Mouse (Mus musculus): ENCODE results near the gene Sit1. TPM values are rescaled to one million over a fixed set of nuclear protein-coding genes. Genes with fewer than 3 reads are reported as not detected.

Gene Sit1
- not detected for polyA plus RNA-seq (2012; fragmentation: generic; extraction: Trizol)
- long read RNA-seq, experiment 1: 0 reads
- long read RNA-seq, experiment 2: 0 reads

DNA sequence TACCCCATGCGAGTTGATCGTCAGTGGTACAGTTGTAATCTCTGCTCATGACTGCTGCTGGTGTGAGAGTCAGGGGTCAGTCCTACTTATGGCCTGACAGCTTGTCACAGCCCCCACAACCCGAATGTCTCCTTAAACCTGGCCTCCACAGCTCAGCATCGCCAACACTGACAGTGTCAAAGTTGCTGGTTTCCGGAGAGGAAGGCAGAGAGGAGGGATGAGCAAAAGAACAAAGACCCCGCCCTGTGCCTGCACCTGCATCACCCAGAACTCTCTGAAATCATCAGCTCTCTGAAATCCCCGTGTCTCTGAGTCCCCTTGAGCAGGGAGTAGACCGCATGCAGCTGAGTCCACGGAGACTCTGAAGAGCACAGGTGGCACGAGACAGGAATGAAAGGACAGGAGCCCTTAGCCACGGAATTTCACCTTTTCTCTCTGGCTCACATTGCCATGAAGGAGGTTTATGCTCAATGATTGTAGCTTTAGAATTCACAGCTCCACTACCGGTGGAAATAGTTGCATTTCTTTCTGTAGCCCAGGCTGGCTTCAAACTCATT lies at the start of gene Sit1:
Gene Sit1 (minus strand): TSS at position 200 of the 557 bp plus-strand sequence.
- H3K79me3 ChIP-seq (ENCODE audit: low read depth): no peaks in the 10 kb centered on the region
- H3K27me3 ChIP-seq (ENCODE audit: control insufficient read depth, insufficient read depth, insufficient read length): no peaks in the 10 kb centered on the region
- TF ChIP-seq USF1 (IDR thresholded peaks at IDR 0.05; ENCODE audit: low read depth) (no peak), MYOD1 (IDR thresholded peaks at IDR 0.05; ENCODE audit: control insufficient read depth, insufficient read length, low read depth) (no peak), MAX (IDR thresholded peaks at IDR 0.05) (no peak), CTCF (IDR thresholded peaks at IDR 0.05; ENCODE audit: control insufficient read depth, insufficient read depth, insufficient read length) (no peak), FOSL1 (IDR thresholded peaks at IDR 0.05; ENCODE audit: insufficient read depth, low read length, poor library complexity, severe bottlenecking) (no peak), CEBPB (IDR thresholded peaks at IDR 0.05; ENCODE audit: low read depth) (no peak), MYOG (IDR thresholded peaks at IDR 0.05; ENCODE audit: control insufficient read depth, extremely low read depth, insufficient read length) (no peak)
- no peak within 1 kb of the TSS for H3K4me3 ChIP-seq (ENCODE audit: insufficient read depth, poor library complexity, severe bottlenecking)
- H3K36me3 ChIP-seq (ENCODE audit: control insufficient read depth, insufficient read depth): no peaks in the 10 kb centered on the region
- H3ac ChIP-seq (ENCODE audit: control insufficient read depth, insufficient read length, low read depth): no peak within 1 kb of the TSS
- no peaks in the 10 kb centered on the region for H3K79me2 ChIP-seq (ENCODE audit: control insufficient read depth, insufficient read depth)

DNA sequence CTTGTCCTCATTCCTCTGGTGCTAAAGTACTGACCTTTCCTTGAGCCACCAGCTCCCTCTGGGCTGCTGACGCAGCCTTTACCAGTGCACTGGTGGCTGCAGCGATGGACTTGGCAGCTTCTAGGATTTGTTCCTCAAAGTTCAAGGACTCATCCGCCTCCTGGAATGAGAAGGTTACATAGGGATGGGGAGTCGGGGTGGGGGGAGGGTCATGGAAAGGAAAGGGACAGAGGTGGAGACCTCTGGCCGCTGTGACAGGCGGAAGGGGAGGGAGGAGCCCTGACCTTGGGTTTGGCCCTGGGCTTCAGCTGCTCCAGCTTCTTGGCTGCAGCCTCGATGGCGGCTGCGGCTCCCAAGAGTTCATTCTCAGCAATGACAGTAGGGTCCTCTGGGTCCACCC lies 49.7 kb upstream of the Sit1 start:
- Histone ChIP-seq H3K4me3 (ENCODE audit: insufficient read depth, poor library complexity, severe bottlenecking) (no peak overlapping the region), H3K79me2 (ENCODE audit: control insufficient read depth, insufficient read depth) (no peaks in the 10 kb centered on the region), H3K79me3 (ENCODE audit: low read depth) (no peaks in the 10 kb centered on the region), H3ac (ENCODE audit: control insufficient read depth, insufficient read length, low read depth) (no peak overlapping the region), H3K36me3 (ENCODE audit: control insufficient read depth, insufficient read depth) (peaks cover 85% of the 10 kb centered on the region), H3K27me3 (ENCODE audit: control insufficient read depth, insufficient read depth, insufficient read length) (no peaks in the 10 kb centered on the region)
- no peak for TF ChIP-seq CTCF (IDR thresholded peaks at IDR 0.05; ENCODE audit: control insufficient read depth, insufficient read depth, insufficient read length)
- no peak for TF ChIP-seq FOSL1 (IDR thresholded peaks at IDR 0.05; ENCODE audit: insufficient read depth, low read length, poor library complexity, severe bottlenecking)
- TF ChIP-seq MYOG (IDR thresholded peaks at IDR 0.05; ENCODE audit: control insufficient read depth, extremely low read depth, insufficient read length): no peak
- no peak for TF ChIP-seq MAX (IDR thresholded peaks at IDR 0.05)
- TF ChIP-seq USF1 (IDR thresholded peaks at IDR 0.05; ENCODE audit: low read depth): no peak
- TF ChIP-seq CEBPB (IDR thresholded peaks at IDR 0.05; ENCODE audit: low read depth): no peak
- no peak for TF ChIP-seq MYOD1 (IDR thresholded peaks at IDR 0.05; ENCODE audit: control insufficient read depth, insufficient read length, low read depth)

DNA sequence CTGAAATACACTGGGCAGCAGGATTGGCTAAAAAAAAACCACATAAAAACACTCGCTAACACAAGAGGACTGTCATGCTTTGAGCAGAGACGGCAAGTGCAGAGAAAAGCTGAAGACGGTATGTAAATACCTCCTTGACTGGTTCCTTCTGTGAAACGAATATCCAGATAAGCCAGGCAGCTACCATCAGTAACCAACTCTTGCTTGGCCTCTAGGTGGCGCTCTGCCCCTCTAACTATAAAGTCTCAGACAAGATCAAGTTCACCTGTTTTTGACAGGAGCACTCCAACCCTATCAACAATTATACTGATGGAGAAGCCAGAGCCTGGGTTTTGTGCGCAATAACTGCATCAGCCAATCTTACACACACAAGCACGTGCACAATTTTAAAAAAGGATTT lies 47.0 kb upstream of the Sit1 start:
- H3K79me2 ChIP-seq (ENCODE audit: control insufficient read depth, insufficient read depth): no peaks in the 10 kb centered on the region
- no peak overlapping the region for H3K4me3 ChIP-seq (ENCODE audit: insufficient read depth, poor library complexity, severe bottlenecking)
- peaks cover 58% of the 10 kb centered on the region for H3K36me3 ChIP-seq (ENCODE audit: control insufficient read depth, insufficient read depth)
- no peaks in the 10 kb centered on the region for H3K79me3 ChIP-seq (ENCODE audit: low read depth)
- peak; percentile 44 for TF ChIP-seq CTCF (IDR thresholded peaks at IDR 0.05; ENCODE audit: control insufficient read depth, insufficient read depth, insufficient read length)
- no peak for TF ChIP-seq CEBPB (IDR thresholded peaks at IDR 0.05; ENCODE audit: low read depth)
- H3ac ChIP-seq (ENCODE audit: control insufficient read depth, insufficient read length, low read depth): no peak overlapping the region
- no peaks in the 10 kb centered on the region for H3K27me3 ChIP-seq (ENCODE audit: control insufficient read depth, insufficient read depth, insufficient read length)

DNA sequence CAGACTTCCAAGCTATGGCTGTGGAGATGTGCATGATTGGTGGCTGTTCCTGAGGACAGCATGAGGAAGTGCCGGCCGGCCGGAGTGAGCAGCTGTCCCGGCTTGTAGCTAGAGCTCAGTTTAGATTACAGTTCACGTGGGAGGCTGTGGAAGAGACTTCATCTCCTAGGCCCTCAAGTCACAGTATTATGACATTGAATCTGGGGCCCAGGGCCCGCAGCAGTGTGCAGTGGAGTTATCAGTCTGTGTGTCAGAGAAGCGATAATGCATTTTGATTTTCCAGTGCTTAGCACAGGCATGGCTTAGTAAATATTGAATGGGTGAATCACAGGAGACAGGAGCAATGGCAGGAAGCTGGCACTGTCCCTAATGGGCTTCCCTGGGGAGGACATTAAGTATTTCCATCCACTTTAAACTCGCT lies 46.6 kb upstream of the Sit1 start:
- H3K79me3 ChIP-seq (ENCODE audit: low read depth): no peaks in the 10 kb centered on the region
- no peaks in the 10 kb centered on the region for H3K79me2 ChIP-seq (ENCODE audit: control insufficient read depth, insufficient read depth)
- peaks cover 53% of the 10 kb centered on the region for H3K36me3 ChIP-seq (ENCODE audit: control insufficient read depth, insufficient read depth)
- H3K27me3 ChIP-seq (ENCODE audit: control insufficient read depth, insufficient read depth, insufficient read length): no peaks in the 10 kb centered on the region
- no peak overlapping the region for H3K4me3 ChIP-seq (ENCODE audit: insufficient read depth, poor library complexity, severe bottlenecking)
- TF ChIP-seq CEBPB (IDR thresholded peaks at IDR 0.05; ENCODE audit: low read depth) (no peak), FOSL1 (IDR thresholded peaks at IDR 0.05; ENCODE audit: insufficient read depth, low read length, poor library complexity, severe bottlenecking) (no peak), USF1 (IDR thresholded peaks at IDR 0.05; ENCODE audit: low read depth) (no peak), MAX (IDR thresholded peaks at IDR 0.05) (no peak), CTCF (IDR thresholded peaks at IDR 0.05; ENCODE audit: control insufficient read depth, insufficient read depth, insufficient read length) (no peak), MYOG (IDR thresholded peaks at IDR 0.05; ENCODE audit: control insufficient read depth, extremely low read depth, insufficient read length) (no peak)
- no peak overlapping the region for H3ac ChIP-seq (ENCODE audit: control insufficient read depth, insufficient read length, low read depth)

DNA sequence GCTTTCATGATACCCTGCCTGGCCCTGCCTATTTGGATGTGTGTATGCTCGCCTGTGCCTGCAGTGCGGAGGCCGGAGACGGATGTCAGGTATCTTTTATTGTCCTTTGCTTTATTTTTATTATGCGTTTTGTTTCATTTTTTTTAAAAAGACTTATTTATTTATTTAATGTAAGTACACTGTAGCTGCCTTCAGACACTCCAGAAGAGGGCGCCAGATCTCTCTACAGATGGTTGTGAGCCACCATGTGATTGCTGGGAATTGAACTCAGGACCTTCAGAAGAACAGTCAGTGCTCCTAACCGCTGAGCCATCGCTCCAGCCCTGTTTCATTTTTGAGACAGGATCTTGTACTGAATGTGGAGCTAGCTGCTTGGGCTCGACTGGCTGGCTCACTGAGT lies 45.0 kb upstream of the Sit1 start:
- Histone ChIP-seq H3K79me3 (ENCODE audit: low read depth) (no peaks in the 10 kb centered on the region), H3ac (ENCODE audit: control insufficient read depth, insufficient read length, low read depth) (no peak overlapping the region), H3K79me2 (ENCODE audit: control insufficient read depth, insufficient read depth) (no peaks in the 10 kb centered on the region), H3K27me3 (ENCODE audit: control insufficient read depth, insufficient read depth, insufficient read length) (no peaks in the 10 kb centered on the region), H3K36me3 (ENCODE audit: control insufficient read depth, insufficient read depth) (peaks cover 39% of the 10 kb centered on the region), H3K4me3 (ENCODE audit: insufficient read depth, poor library complexity, severe bottlenecking) (no peak overlapping the region)
- no peak for TF ChIP-seq MAX (IDR thresholded peaks at IDR 0.05)
- TF ChIP-seq CTCF (IDR thresholded peaks at IDR 0.05; ENCODE audit: control insufficient read depth, insufficient read depth, insufficient read length): no peak
- no peak for TF ChIP-seq CEBPB (IDR thresholded peaks at IDR 0.05; ENCODE audit: low read depth)
- TF ChIP-seq MYOG (IDR thresholded peaks at IDR 0.05; ENCODE audit: control insufficient read depth, extremely low read depth, insufficient read length): no peak

DNA sequence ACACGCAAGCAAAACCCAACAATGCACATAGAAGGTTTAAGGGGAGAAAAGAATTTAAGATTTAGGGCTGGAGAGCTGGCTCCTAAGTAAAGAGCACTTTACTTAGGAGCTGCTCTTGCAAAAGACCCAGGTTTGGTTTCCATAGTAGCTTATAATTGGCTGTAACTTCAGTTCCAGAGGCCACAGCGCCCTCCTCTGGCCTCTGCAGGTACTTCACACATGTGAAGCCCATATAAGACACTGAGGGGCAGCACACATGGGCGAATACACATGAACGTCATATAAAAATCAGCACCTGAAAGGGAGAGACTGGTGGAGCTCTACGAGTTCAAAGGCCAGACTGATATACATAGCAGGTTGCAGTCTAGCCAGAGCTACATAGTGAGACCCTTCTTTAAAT lies 44.3 kb upstream of the Sit1 start:
- no peak overlapping the region for H3ac ChIP-seq (ENCODE audit: control insufficient read depth, insufficient read length, low read depth)
- peaks cover 4% of the 10 kb centered on the region for H3K79me2 ChIP-seq (ENCODE audit: control insufficient read depth, insufficient read depth)
- no peak overlapping the region for H3K4me3 ChIP-seq (ENCODE audit: insufficient read depth, poor library complexity, severe bottlenecking)
- TF ChIP-seq CTCF (IDR thresholded peaks at IDR 0.05; ENCODE audit: control insufficient read depth, insufficient read depth, insufficient read length) (peak; percentile 18), MYOG (IDR thresholded peaks at IDR 0.05; ENCODE audit: control insufficient read depth, extremely low read depth, insufficient read length) (no peak)
- H3K36me3 ChIP-seq (ENCODE audit: control insufficient read depth, insufficient read depth): peaks cover 33% of the 10 kb centered on the region
- no peaks in the 10 kb centered on the region for H3K27me3 ChIP-seq (ENCODE audit: control insufficient read depth, insufficient read depth, insufficient read length)
- H3K79me3 ChIP-seq (ENCODE audit: low read depth): no peaks in the 10 kb centered on the region

Measured in C2C12 (cell line).